Mouse (Mus musculus) lung, embryonic 16.5 days (tissue): ENCODE measurements around the gene Slc9a6. TPM values are rescaled to one million over a fixed set of nuclear protein-coding genes. Genes with fewer than 3 reads are reported as not detected.

Source experiments
- ATAC-seq: fragments of 200-750 bp; cut with Nextera tagmentation; 2 replicates; pipeline ENCODE4 v1.8.0; 2017; ENCODE audit warnings: low read depth, mild to moderate bottlenecking, moderate library complexity
- H3K27ac ChIP-seq: fragments of 300-500 bp; sonication (generic); 2 replicates; pipeline ENCODE4 v1.5.1; 2014; ENCODE audit warnings: mild to moderate bottlenecking, control low read depth, low read length
- H3K27me3 ChIP-seq: fragments of 300-500 bp; sonication (generic); 2 replicates; pipeline ENCODE4 v1.6.1; 2014; ENCODE audit warnings: low read depth, low read length, mixed read lengths; ENCODE audit not compliant: control insufficient read depth, insufficient read depth
- H3K36me3 ChIP-seq: fragments of 300-500 bp; sonication (generic); 2 replicates; pipeline ENCODE4 v1.6.1; 2014; ENCODE audit warnings: low read length; ENCODE audit not compliant: control insufficient read depth, insufficient read depth
- H3K4me1 ChIP-seq: fragments of 300-500 bp; sonication (generic); replicated peaks from 2 replicates; pipeline ENCODE4 v1.6.1; 2014; ENCODE audit warnings: low read length, mixed read lengths; ENCODE audit not compliant: control insufficient read depth, insufficient read depth
- H3K4me2 ChIP-seq: fragments of 300-500 bp; sonication (generic); 2 replicates; pipeline ENCODE4 v1.6.1; 2014; ENCODE audit warnings: low read depth, low read length, control low read depth
- H3K4me3 ChIP-seq: fragments of 300-500 bp; sonication (generic); 2 replicates; pipeline ENCODE4 v1.5.1; 2014; ENCODE audit warnings: mild to moderate bottlenecking, low read length, control low read depth
- H3K9ac ChIP-seq: fragments of 300-500 bp; sonication (generic); 2 replicates; pipeline ENCODE4 v1.6.1; 2014; ENCODE audit warnings: low read length, control low read depth
- H3K9me3 ChIP-seq: fragments of 300-500 bp; sonication (generic); 2 replicates; pipeline ENCODE4 v1.6.1; 2016; ENCODE audit warnings: low read length; ENCODE audit not compliant: control insufficient read depth
- WGBS: fragments of 180-500 bp; shearing (Covaris S2); extraction: QIAGEN DNeasy Blood & Tissue Kit; methylation state at CpG from one replicate; pipeline ENCODE4 v1.1.7; 2014; 5-methylcytosine and 5-hydroxymethylcytosine counted together
- microRNA-seq: library from miRNA; unstranded; fragments of <30 nt; microRNA quantifications from one replicate; pipeline ENCODE4, GENCODE M21; 2016
- polyA plus RNA-seq: library from polyadenylated mRNA; unstranded; fragments of >200 nt; fragmentation: Nextera tagmentation; extraction: Ambion mirVana; gene quantifications from 2 replicates; pipeline ENCODE4 v1.2.1, GENCODE M21; 2015

Slc9a6 gene
- polyA plus RNA-seq, 1 experiment from 2014 or later, result 11.7 TPM

- Histone ChIP-seq H3K27ac (no peak overlapping the region), H3K9ac (no peak overlapping the region), H3K27me3 (no peaks in the 10 kb centered on the region), H3K36me3 (no peaks in the 10 kb centered on the region), H3K4me1 (no peaks in the 10 kb centered on the region), H3K9me3 (no peaks in the 10 kb centered on the region), H3K4me3 (no peak overlapping the region), H3K4me2 (no peak overlapping the region)
- WGBS, result 65% methylated on average over 8 of the region's 8 CpGs
- ATAC-seq, result no peak
Measured at GRCm38 (mm10) chrX:56703965-56704562, 94.5 kb downstream of the Slc9a6 start.

- no peaks in the 10 kb centered on the region for H3K9me3 ChIP-seq
- 50% methylated on average over 6 of the region's 6 CpGs for WGBS
- H3K27ac ChIP-seq, result peak overlapping the region; percentile 66
- H3K4me2 ChIP-seq, result no peak overlapping the region
- peak; percentile 88 for ATAC-seq
- no peak overlapping the region for H3K4me3 ChIP-seq
- H3K27me3 ChIP-seq, result no peaks in the 10 kb centered on the region
- no peaks in the 10 kb centered on the region for H3K4me1 ChIP-seq
- H3K9ac ChIP-seq, result no peak overlapping the region
- no peaks in the 10 kb centered on the region for H3K36me3 ChIP-seq
Measured at GRCm38 (mm10) chrX:56708592-56709370, 99.2 kb downstream of the Slc9a6 start.

- Histone ChIP-seq H3K27me3 (no peaks in the 10 kb centered on the region), H3K9me3 (no peaks in the 10 kb centered on the region), H3K27ac (peak overlapping the region; percentile 10; the same call in 1 of the 2 replicates), H3K4me3 (no peak overlapping the region), H3K4me2 (no peak overlapping the region), H3K9ac (no peak overlapping the region), H3K36me3 (no peaks in the 10 kb centered on the region), H3K4me1 (no peaks in the 10 kb centered on the region)
- no peak for ATAC-seq
- WGBS, result 85% methylated on average over 1 of the region's 1 CpGs
Measured at GRCm38 (mm10) chrX:56710522-56710921, 101.0 kb downstream of the Slc9a6 start.

- no peaks in the 10 kb centered on the region for H3K9me3 ChIP-seq
- no peak overlapping the region for H3K9ac ChIP-seq
- H3K4me1 ChIP-seq, result no peaks in the 10 kb centered on the region
- H3K27ac ChIP-seq, result no peak overlapping the region
- WGBS, result 74% methylated on average over 1 of the region's 1 CpGs
- H3K4me3 ChIP-seq, result no peak overlapping the region
- no peaks in the 10 kb centered on the region for H3K27me3 ChIP-seq
- no peaks in the 10 kb centered on the region for H3K36me3 ChIP-seq
- ATAC-seq, result no peak
- no peak overlapping the region for H3K4me2 ChIP-seq
Measured at GRCm38 (mm10) chrX:56712666-56713065, 103.1 kb downstream of the Slc9a6 start.

Small RNA genes within 50 kb of the gene (microRNA-seq; reads per million reads assigned to microRNA genes)
- not detected for gene Mir5116

Other genes starting within 250 kb of the Slc9a6 start
- gene Smim10l2a, start 235.2 kb upstream of the Slc9a6 start, polyA plus RNA-seq, result 5.7 and 5.8 TPM in 2 replicates
- gene Gm2174, start 161.8 kb upstream of the Slc9a6 start, polyA plus RNA-seq, result 1.1 and 3.5 TPM in 2 replicates
- gene Ints6l, start 154.9 kb upstream of the Slc9a6 start, polyA plus RNA-seq, result 29.4 and 31.8 TPM in 2 replicates
- not detected in 2 replicates for gene Gm10477, start 85.0 kb upstream of the Slc9a6 start, polyA plus RNA-seq
- not detected in 2 replicates for gene Gm648, start 60.2 kb upstream of the Slc9a6 start, polyA plus RNA-seq
- gene Mmgt1, start 11.7 kb upstream of the Slc9a6 start, polyA plus RNA-seq, result 23.1 and 27.6 TPM in 2 replicates
- gene Fhl1, start 122.0 kb downstream of the Slc9a6 start, polyA plus RNA-seq, result 545 and 603 TPM in 2 replicates
- 2.0 and 2.7 TPM in 2 replicates for gene Map7d3, start 212.6 kb downstream of the Slc9a6 start, polyA plus RNA-seq